Mouse (Mus musculus): ENCODE measurements around the gene Ilf3.

GRCm38 (mm10) chr9:21427773-21428172, 60.1 kb downstream of the Ilf3 start:
- TF ChIP-seq POLR2A (IDR thresholded peaks at IDR 0.05; ENCODE audit: extremely low read depth, insufficient read depth, low read length) (no peak), CTCF (IDR thresholded peaks at IDR 0.05; ENCODE audit: low read depth, low read length) (no peak)
